Mouse (Mus musculus): ENCODE measurements around the gene Kcnq2. TPM values are rescaled to one million over a fixed set of nuclear protein-coding genes. Genes with fewer than 3 reads are reported as not detected.

Kcnq2 gene
- polyA plus RNA-seq, 1 experiment from 2014 or later = 0.19 TPM

DNA sequence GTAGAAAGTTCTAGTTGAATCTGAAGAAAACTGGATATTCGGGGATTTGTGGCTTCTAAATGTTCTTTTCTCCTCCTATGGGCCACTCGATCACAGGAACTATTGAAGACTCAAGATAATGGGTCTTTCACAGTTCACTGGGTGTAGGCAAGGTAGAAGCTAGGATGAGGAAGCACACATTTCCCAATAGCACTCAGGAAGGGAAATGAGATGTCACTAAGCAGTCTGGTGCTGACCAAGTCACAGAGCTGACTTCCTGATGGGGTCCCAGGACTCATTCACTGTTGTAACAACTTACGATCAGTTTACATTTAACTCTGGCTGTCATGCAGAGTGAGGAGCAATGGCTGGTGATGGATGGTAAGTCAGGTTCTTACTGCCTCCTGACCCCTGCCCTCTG is 45.0 kb downstream of the Kcnq2 start:
- Histone ChIP-seq H3K4me2 (no peak overlapping the region), H3K4me1 (no peaks in the 10 kb centered on the region), H3K9ac (no peak overlapping the region), H3K27ac (replicated peaks) (no peak overlapping the region), H3K4me3 (no peak overlapping the region), H3K36me3 (no peaks in the 10 kb centered on the region), H3K9me3 (no peaks in the 10 kb centered on the region), H3K27me3 (replicated peaks) (peaks cover 80% of the 10 kb centered on the region)
- WGBS = 73% methylated on average over 3 of the region's 3 CpGs
- no peak for ATAC-seq (ENCODE audit: extremely low read depth, insufficient number of reproducible peaks, low FRiP score, low TSS enrichment)

GRCm38 (mm10) chr2:181084997-181085396 is 50.1 kb downstream of the Kcnq2 start:
- peaks cover 42% of the 10 kb centered on the region for H3K27me3 ChIP-seq (replicated peaks)
- H3K9me3 ChIP-seq = no peaks in the 10 kb centered on the region
- ATAC-seq (ENCODE audit: extremely low read depth, insufficient number of reproducible peaks, low FRiP score, low TSS enrichment) = no peak
- no peaks in the 10 kb centered on the region for H3K4me1 ChIP-seq
- H3K27ac ChIP-seq (replicated peaks) = no peak overlapping the region
- 66% methylated on average over 8 of the region's 8 CpGs for WGBS
- H3K4me2 ChIP-seq = no peak overlapping the region
- H3K9ac ChIP-seq = no peak overlapping the region
- H3K4me3 ChIP-seq = no peak overlapping the region
- no peaks in the 10 kb centered on the region for H3K36me3 ChIP-seq

DNA sequence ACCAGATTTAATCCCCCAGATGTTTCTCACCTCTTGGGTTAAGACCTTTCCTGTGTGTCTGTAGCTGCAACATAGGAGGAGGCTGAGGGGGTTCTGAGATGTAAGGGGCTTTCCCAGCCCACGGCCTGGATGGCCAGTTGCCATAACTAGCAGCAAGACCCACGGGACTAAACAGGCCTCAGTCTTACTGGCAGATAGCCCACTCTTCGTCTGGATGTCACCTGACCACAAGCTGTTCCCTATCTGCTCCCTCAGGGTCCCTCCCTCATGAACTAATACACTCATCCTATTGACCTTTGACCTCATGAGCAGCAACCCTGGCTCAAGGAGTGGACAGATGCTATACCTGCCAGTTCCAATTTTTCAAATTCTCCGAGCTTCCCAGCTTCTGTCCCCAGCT is 51.2 kb downstream of the Kcnq2 start:
- no peaks in the 10 kb centered on the region for H3K36me3 ChIP-seq
- H3K9ac ChIP-seq = no peak overlapping the region
- no peak overlapping the region for H3K27ac ChIP-seq (replicated peaks)
- no peak for ATAC-seq (ENCODE audit: extremely low read depth, insufficient number of reproducible peaks, low FRiP score, low TSS enrichment)
- 48% methylated on average over 4 of the region's 4 CpGs for WGBS
- no peaks in the 10 kb centered on the region for H3K9me3 ChIP-seq
- no peak overlapping the region for H3K4me3 ChIP-seq
- H3K4me2 ChIP-seq = no peak overlapping the region
- peaks cover 46% of the 10 kb centered on the region for H3K27me3 ChIP-seq (replicated peaks)
- no peaks in the 10 kb centered on the region for H3K4me1 ChIP-seq

DNA sequence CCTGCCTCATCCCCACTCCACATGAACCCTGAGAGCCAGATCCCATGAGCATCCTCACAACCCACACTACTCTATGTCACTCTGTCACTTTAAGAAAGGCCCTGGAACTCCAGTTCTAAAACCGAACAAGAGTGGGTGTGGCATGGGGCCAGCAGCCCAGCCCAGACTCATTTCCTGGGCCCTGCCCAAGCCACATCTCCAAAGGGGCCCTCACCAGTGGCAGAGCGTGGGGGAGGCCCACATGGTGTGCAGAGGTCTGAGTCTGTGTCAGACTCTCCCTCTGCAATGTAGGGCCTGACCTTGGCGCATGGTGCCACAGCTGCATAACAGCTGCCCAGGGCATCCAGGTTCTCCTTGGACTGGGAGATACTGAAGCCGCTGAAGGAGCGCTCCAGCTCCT is 54.2 kb downstream of the Kcnq2 start:
- no peak overlapping the region for H3K27ac ChIP-seq (replicated peaks)
- H3K4me1 ChIP-seq = no peaks in the 10 kb centered on the region
- H3K4me3 ChIP-seq = no peak overlapping the region
- peaks cover 41% of the 10 kb centered on the region for H3K27me3 ChIP-seq (replicated peaks)
- no peaks in the 10 kb centered on the region for H3K9me3 ChIP-seq
- no peaks in the 10 kb centered on the region for H3K36me3 ChIP-seq
- WGBS = 53% methylated on average over 5 of the region's 5 CpGs
- no peak overlapping the region for H3K4me2 ChIP-seq
- no peak for ATAC-seq (ENCODE audit: extremely low read depth, insufficient number of reproducible peaks, low FRiP score, low TSS enrichment)
- H3K9ac ChIP-seq = no peak overlapping the region

DNA sequence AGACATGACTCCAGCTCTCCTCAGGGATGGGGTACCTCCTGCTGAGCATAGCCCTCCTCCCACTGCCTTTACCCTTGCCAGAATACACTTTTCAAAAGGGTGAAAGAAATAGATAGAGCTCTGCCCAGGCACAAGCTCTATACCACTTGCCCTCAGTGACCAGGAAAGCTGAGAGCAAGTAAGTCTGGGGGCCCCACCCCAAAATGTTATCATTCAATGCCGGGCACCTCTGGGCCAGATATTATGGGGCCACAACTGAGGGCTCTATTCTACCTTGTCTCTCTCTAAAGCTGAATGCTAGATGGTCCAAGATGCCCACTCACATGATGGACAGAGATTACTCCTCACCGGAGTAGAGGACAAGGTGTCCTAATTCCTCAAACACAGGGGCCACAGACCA is 55.6 kb downstream of the Kcnq2 start:
- H3K27me3 ChIP-seq (replicated peaks) = peaks cover 43% of the 10 kb centered on the region
- WGBS = 73% methylated on average over 2 of the region's 2 CpGs

DNA sequence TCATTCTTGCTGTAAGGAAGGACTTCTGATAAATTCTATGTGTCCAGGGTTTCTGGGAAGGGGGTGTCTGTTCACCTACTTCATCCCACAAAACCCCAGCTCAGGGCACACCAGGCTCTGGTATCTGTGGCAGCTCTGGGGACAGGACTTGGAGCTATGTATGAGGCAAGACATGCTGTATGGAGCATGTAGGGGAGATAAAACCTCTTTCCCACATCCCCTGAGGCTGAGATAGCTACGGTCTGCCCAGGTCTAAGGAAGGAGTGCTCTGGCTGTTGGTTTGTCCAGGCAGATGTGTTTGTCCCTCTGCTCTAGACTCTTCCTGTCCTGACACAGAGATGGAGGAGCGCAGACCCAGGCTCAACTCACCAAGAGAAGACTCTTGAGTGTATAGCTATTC is 56.2 kb downstream of the Kcnq2 start:
- no peak for ATAC-seq (ENCODE audit: extremely low read depth, insufficient number of reproducible peaks, low FRiP score, low TSS enrichment)

More for the DNA sequence above, 55.6 kb downstream of the Kcnq2 start:
- no peaks in the 10 kb centered on the region for H3K9me3 ChIP-seq
- H3K9ac ChIP-seq = no peak overlapping the region
- H3K36me3 ChIP-seq = no peaks in the 10 kb centered on the region
- H3K4me1 ChIP-seq = no peaks in the 10 kb centered on the region
- no peak overlapping the region for H3K4me3 ChIP-seq
- H3K4me2 ChIP-seq = no peak overlapping the region
- ATAC-seq (ENCODE audit: extremely low read depth, insufficient number of reproducible peaks, low FRiP score, low TSS enrichment) = no peak
- H3K27ac ChIP-seq (replicated peaks) = no peak overlapping the region

GRCm38 (mm10) chr2:181075501-181075900 is 59.6 kb downstream of the Kcnq2 start:
- no peak overlapping the region for H3K9ac ChIP-seq
- H3K27me3 ChIP-seq (replicated peaks) = peaks cover 62% of the 10 kb centered on the region
- no peak overlapping the region for H3K4me3 ChIP-seq
- H3K27ac ChIP-seq (replicated peaks) = no peak overlapping the region
- ATAC-seq (ENCODE audit: extremely low read depth, insufficient number of reproducible peaks, low FRiP score, low TSS enrichment) = no peak
- no peaks in the 10 kb centered on the region for H3K9me3 ChIP-seq
- 77% methylated on average over 12 of the region's 12 CpGs for WGBS
- no peak overlapping the region for H3K4me2 ChIP-seq
- no peaks in the 10 kb centered on the region for H3K36me3 ChIP-seq
- H3K4me1 ChIP-seq = no peaks in the 10 kb centered on the region

More for the DNA sequence above, 56.2 kb downstream of the Kcnq2 start:
- Histone ChIP-seq H3K27ac (replicated peaks) (no peak overlapping the region), H3K4me3 (no peak overlapping the region), H3K36me3 (no peaks in the 10 kb centered on the region), H3K4me1 (no peaks in the 10 kb centered on the region), H3K4me2 (no peak overlapping the region), H3K9ac (no peak overlapping the region), H3K27me3 (replicated peaks) (peaks cover 49% of the 10 kb centered on the region), H3K9me3 (no peaks in the 10 kb centered on the region)
- 70% methylated on average over 2 of the region's 2 CpGs for whole genome bisulfite sequencing

DNA sequence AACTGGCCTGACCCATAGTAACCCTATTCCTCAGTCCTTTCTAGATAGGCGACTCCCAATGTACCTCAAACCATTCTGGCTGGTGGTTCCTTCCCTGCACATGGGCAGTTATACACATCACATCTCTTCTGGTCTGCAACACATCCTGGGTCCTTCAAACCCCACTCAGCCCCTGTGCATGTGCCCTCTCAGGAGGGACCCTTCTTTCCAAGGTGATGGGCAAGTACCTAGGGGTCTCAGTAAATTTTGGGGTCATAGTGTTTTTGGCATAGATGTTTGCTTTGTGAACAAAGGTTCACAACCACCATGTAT is 62.7 kb downstream of the Kcnq2 start:
- ATAC-seq (ENCODE audit: extremely low read depth, insufficient number of reproducible peaks, low FRiP score, low TSS enrichment) = no peak
- H3K4me3 ChIP-seq = no peak overlapping the region
- no peak overlapping the region for H3K4me2 ChIP-seq
- H3K9me3 ChIP-seq = no peaks in the 10 kb centered on the region
- 7% methylated on average over 1 of the region's 1 CpGs for WGBS
- no peaks in the 10 kb centered on the region for H3K4me1 ChIP-seq
- peaks cover 58% of the 10 kb centered on the region for H3K27me3 ChIP-seq (replicated peaks)
- H3K36me3 ChIP-seq = no peaks in the 10 kb centered on the region
- H3K9ac ChIP-seq = no peak overlapping the region
- H3K27ac ChIP-seq (replicated peaks) = no peak overlapping the region

GRCm38 (mm10) chr2:181071706-181072402 is 63.2 kb downstream of the Kcnq2 start:
- Histone ChIP-seq H3K4me2 (no peak overlapping the region), H3K4me3 (no peak overlapping the region), H3K9ac (no peak overlapping the region), H3K9me3 (no peaks in the 10 kb centered on the region), H3K4me1 (no peaks in the 10 kb centered on the region), H3K36me3 (no peaks in the 10 kb centered on the region), H3K27ac (replicated peaks) (no peak overlapping the region), H3K27me3 (replicated peaks) (peaks cover 55% of the 10 kb centered on the region)
- 54% methylated on average over 7 of the region's 7 CpGs for WGBS
- ATAC-seq (ENCODE audit: extremely low read depth, insufficient number of reproducible peaks, low FRiP score, low TSS enrichment) = no peak

DNA sequence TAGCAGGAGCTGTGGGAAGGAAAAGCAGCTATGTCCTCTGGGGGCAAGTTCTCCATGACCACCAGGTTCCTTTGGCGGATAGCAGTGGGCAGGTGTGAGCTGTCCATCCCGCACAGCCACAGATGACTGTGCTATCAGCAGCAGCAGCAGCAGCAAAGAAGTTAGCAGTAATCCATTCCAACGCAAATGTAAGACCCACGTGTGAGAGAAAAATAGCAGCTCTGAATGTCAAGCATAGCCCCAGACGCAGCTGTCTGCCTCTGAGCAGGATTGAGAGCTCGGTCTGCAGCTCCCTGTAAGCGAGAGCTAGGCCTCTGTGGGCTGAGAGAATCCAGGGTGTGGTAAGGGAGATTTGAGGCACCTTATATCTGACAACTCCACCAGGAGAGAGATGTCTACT is 65.0 kb downstream of the Kcnq2 start:
- H3K4me3 ChIP-seq = no peak overlapping the region
- ATAC-seq (ENCODE audit: extremely low read depth, insufficient number of reproducible peaks, low FRiP score, low TSS enrichment) = no peak
- H3K9ac ChIP-seq = no peak overlapping the region
- H3K27me3 ChIP-seq (replicated peaks) = peaks cover 52% of the 10 kb centered on the region
- H3K4me2 ChIP-seq = no peak overlapping the region
- H3K9me3 ChIP-seq = no peaks in the 10 kb centered on the region
- 41% methylated on average over 7 of the region's 7 CpGs for WGBS
- no peaks in the 10 kb centered on the region for H3K4me1 ChIP-seq
- H3K27ac ChIP-seq (replicated peaks) = no peak overlapping the region
- no peaks in the 10 kb centered on the region for H3K36me3 ChIP-seq

DNA sequence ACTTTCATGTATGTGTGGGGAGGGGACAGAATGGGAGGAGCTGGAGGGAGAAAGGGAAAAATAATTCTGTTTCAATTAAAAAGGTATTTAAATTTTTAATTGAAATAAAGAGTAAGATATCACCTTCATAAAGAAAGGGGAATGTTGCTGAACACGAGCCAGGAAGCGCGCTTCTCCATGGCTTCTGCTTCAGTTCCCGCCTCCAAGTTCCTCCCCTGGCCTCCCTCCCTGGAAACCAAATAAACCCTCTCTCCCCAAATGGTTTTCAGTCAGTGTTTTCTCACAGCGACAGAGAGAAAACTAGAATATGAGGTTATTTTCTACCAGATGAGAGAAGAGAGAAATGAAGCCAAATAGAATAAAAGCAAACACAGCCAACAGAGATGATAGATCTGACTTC is 66.6 kb downstream of the Kcnq2 start:
- Histone ChIP-seq H3K4me1 (no peaks in the 10 kb centered on the region), H3K27ac (replicated peaks) (no peak overlapping the region), H3K9me3 (no peaks in the 10 kb centered on the region), H3K36me3 (no peaks in the 10 kb centered on the region), H3K4me3 (no peak overlapping the region), H3K4me2 (no peak overlapping the region), H3K27me3 (replicated peaks) (peaks cover 52% of the 10 kb centered on the region), H3K9ac (no peak overlapping the region)
- 61% methylated on average over 5 of the region's 5 CpGs for whole genome bisulfite sequencing
- no peak for ATAC-seq (ENCODE audit: extremely low read depth, insufficient number of reproducible peaks, low FRiP score, low TSS enrichment)

DNA sequence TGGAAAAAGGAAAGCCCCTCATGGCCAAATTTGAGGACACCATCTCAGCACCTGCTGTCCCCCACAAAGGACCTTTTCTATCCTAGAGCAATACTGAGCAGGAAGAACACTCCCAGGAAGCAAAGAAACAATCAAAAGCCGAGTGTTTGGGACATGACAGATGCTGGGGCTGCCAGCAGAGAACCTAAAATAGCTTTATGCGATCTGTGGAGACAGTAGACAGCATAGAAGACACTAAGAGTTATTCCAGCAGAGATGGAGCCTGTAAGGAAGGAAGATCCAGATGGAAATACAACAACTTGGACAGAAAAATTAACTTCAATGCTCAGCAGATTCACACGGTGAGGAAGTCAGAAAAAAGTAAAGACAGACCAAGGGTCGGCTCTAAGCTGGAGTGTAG is 69.3 kb downstream of the Kcnq2 start:
- no peaks in the 10 kb centered on the region for H3K4me1 ChIP-seq
- no peaks in the 10 kb centered on the region for H3K9me3 ChIP-seq
- ATAC-seq (ENCODE audit: extremely low read depth, insufficient number of reproducible peaks, low FRiP score, low TSS enrichment) = no peak
- no peak overlapping the region for H3K27ac ChIP-seq (replicated peaks)
- no peak overlapping the region for H3K4me3 ChIP-seq
- H3K36me3 ChIP-seq = no peaks in the 10 kb centered on the region
- 45% methylated on average over 4 of the region's 4 CpGs for WGBS
- H3K9ac ChIP-seq = no peak overlapping the region
- H3K4me2 ChIP-seq = no peak overlapping the region
- peaks cover 65% of the 10 kb centered on the region for H3K27me3 ChIP-seq (replicated peaks)

All from heart, embryonic 13.5 days (tissue).